Mouse (Mus musculus) limb, embryonic 11.5 days (tissue): ENCODE measurements around the gene 1700030K09Rik. TPM values are rescaled to one million over a fixed set of nuclear protein-coding genes. Genes with fewer than 3 reads are reported as not detected.

ENCODE experiments used
- ATAC-seq: fragments of 200-750 bp; cut with Nextera tagmentation; 2 replicates; pipeline ENCODE4 v1.8.0; 2017; ENCODE audit warnings: low read depth; ENCODE audit not compliant: insufficient number of reproducible peaks, low FRiP score, low TSS enrichment
- DNase-seq: peaks from one replicate; pipeline ENCODE4 v3.0.0-alpha.2; 2015; ENCODE audit warnings: low spot score
- H3K27ac ChIP-seq: fragments of 300-500 bp; sonication (generic); replicated peaks from 2 replicates; pipeline ENCODE4 v1.5.1; 2014; ENCODE audit warnings: low read depth, mild to moderate bottlenecking, low read length
- H3K27me3 ChIP-seq: fragments of 300-500 bp; sonication (generic); 2 replicates; pipeline ENCODE4 v1.6.1; 2014; ENCODE audit warnings: mild to moderate bottlenecking, low read length, mixed read lengths; ENCODE audit not compliant: control insufficient read depth, insufficient read depth
- H3K36me3 ChIP-seq: fragments of 300-500 bp; sonication (generic); 2 replicates; pipeline ENCODE4 v1.6.1; 2014; ENCODE audit warnings: mild to moderate bottlenecking, low read length, moderate library complexity, mixed read lengths; ENCODE audit not compliant: control insufficient read depth, insufficient read depth
- H3K4me1 ChIP-seq: fragments of 300-500 bp; sonication (generic); 2 replicates; pipeline ENCODE4 v1.6.1; 2014; ENCODE audit warnings: low read length, mixed read lengths; ENCODE audit not compliant: control insufficient read depth, insufficient read depth
- H3K4me2 ChIP-seq: fragments of 300-500 bp; sonication (generic); 2 replicates; pipeline ENCODE4 v1.6.1; 2014; ENCODE audit warnings: low read depth, mild to moderate bottlenecking, moderate library complexity; ENCODE audit not compliant: severe bottlenecking
- H3K4me3 ChIP-seq: fragments of 300-500 bp; sonication (generic); 2 replicates; pipeline ENCODE4 v1.5.1; 2014; ENCODE audit warnings: low read depth, low read length
- H3K9ac ChIP-seq: fragments of 300-500 bp; sonication (generic); 2 replicates; pipeline ENCODE4 v1.6.1; 2014; ENCODE audit warnings: mild to moderate bottlenecking, low read length
- H3K9me3 ChIP-seq: fragments of 300-500 bp; sonication (generic); 2 replicates; pipeline ENCODE4 v1.6.1; 2016; ENCODE audit warnings: low read length; ENCODE audit not compliant: control insufficient read depth
- WGBS: fragments of 180-500 bp; shearing (Covaris S2); extraction: QIAGEN DNeasy Blood & Tissue Kit; methylation state at CpG from one replicate; pipeline ENCODE4 v1.1.7; 2014; 5-methylcytosine and 5-hydroxymethylcytosine counted together
- polyA plus RNA-seq: library from polyadenylated mRNA; unstranded; fragments of >200 nt; fragmentation: Nextera tagmentation; extraction: Ambion mirVana; gene quantifications from 2 replicates; pipeline ENCODE4 v1.2.1, GENCODE M21; 2014

Gene 1700030K09Rik
- polyA plus RNA-seq, 1 experiment from 2014 or later = 13.5 TPM

DNA sequence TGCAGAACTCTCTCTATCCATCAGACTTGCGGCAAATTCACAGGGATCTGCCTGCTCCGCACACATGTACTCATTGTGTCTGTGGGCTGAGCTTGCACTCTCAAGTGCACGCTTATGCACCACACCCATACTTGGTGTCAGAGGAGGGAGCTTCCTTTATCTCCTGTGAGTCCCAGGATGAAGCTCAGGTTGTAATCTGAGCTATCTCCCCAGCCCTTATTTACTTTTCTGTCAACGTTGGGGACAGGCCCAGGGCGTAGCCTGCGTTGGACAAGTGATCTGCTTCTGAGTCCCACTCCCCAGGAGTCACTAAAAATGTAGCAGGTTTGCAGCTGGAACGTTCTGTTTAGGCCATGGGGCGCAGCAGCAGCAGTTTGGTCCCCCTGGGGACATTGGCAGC lies 7.8 kb downstream of the 1700030K09Rik start:
- WGBS = 87% methylated on average over 8 of the region's 8 CpGs
- no peak overlapping the region for H3K4me2 ChIP-seq
- no peaks in the 10 kb centered on the region for H3K27me3 ChIP-seq
- H3K36me3 ChIP-seq = peaks cover 14% of the 10 kb centered on the region; the same call in 1 of the 2 replicates
- no peak overlapping the region for H3K9ac ChIP-seq
- DNase-seq (no peak), ATAC-seq (no peak)
- H3K4me3 ChIP-seq = no peak overlapping the region
- no peak overlapping the region for H3K27ac ChIP-seq
- no peaks in the 10 kb centered on the region for H3K4me1 ChIP-seq
- H3K9me3 ChIP-seq = no peaks in the 10 kb centered on the region

DNA sequence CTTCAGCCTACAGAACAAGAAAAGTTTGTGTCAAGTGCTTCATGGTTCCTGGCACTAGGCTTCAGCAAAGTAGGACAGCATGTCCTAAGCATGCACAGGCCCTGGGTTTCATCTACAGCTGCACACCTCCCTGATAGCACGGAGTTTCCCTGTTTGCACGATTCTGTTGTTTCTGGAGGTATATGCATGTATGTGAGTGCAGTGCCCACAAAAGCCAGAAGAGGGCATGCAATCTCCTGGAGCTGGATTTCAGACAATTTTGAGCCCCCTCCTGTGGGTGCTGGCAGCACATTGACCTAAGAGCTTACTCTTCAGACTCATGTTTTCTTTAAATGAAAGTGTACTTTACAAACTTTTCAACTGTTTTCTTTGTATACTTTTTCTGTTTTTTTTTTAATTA lies 10.2 kb downstream of the 1700030K09Rik start:
- ATAC-seq (no peak), DNase-seq (no peak)
- no peaks in the 10 kb centered on the region for H3K27me3 ChIP-seq
- no peaks in the 10 kb centered on the region for H3K4me1 ChIP-seq
- H3K36me3 ChIP-seq = peaks cover 12% of the 10 kb centered on the region; the same call in 1 of the 2 replicates
- H3K9me3 ChIP-seq = no peaks in the 10 kb centered on the region
- 96% methylated on average over 2 of the region's 2 CpGs for WGBS
- no peak overlapping the region for H3K4me2 ChIP-seq
- no peak overlapping the region for H3K4me3 ChIP-seq
- H3K9ac ChIP-seq = no peak overlapping the region
- H3K27ac ChIP-seq = no peak overlapping the region

DNA sequence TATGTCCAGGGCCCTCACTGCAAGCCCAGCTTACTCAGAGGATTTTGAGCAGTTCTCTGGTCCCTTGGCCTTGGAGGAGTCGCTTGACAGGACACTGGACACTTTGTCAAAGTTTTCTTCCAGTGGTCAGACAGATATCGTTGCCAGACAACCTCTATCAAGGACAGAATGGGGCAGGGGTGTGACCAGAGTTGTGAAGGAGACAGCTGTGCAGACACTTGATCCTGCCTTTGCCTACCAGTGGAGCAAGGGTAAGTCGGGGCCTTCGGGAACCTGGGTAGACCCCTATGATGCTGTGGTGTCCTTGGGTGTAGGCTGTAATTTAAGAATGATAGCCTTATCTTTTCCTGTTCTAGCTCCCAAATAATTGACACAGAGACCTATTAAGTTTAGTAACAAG lies 11.6 kb downstream of the 1700030K09Rik start:
- H3K27ac ChIP-seq = no peak overlapping the region
- H3K4me1 ChIP-seq = no peaks in the 10 kb centered on the region
- ATAC-seq (no peak), DNase-seq (no peak)
- H3K4me3 ChIP-seq = no peak overlapping the region
- H3K4me2 ChIP-seq = no peak overlapping the region
- H3K9me3 ChIP-seq = no peaks in the 10 kb centered on the region
- H3K9ac ChIP-seq = no peak overlapping the region
- 87% methylated on average over 4 of the region's 4 CpGs for WGBS
- H3K27me3 ChIP-seq = no peaks in the 10 kb centered on the region
- H3K36me3 ChIP-seq = peaks cover 10% of the 10 kb centered on the region; the same call in 1 of the 2 replicates

DNA sequence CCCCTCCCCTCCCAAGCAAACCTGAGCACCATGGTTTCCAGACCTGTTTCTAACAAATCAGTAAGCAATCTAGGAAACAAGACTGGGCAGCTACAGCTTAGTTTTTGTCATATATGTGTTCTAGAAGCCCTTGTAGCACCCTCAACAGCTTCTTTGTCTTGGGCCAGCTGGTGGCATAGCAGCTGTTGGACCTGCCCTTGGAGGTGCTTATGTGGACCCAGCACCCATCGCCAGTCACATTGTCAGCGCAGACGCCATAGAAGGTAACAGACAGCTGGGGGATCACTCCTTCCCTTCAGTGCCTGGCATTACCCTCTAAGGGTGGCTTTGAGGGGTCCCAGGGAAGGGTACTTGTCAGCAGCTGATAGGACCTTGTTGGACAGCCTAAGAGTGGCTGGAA lies 14.1 kb downstream of the 1700030K09Rik start:
- Histone ChIP-seq H3K4me1 (no peaks in the 10 kb centered on the region), H3K27ac (no peak overlapping the region), H3K9me3 (no peaks in the 10 kb centered on the region), H3K27me3 (no peaks in the 10 kb centered on the region), H3K9ac (no peak overlapping the region), H3K36me3 (peaks cover 29% of the 10 kb centered on the region), H3K4me2 (no peak overlapping the region), H3K4me3 (no peak overlapping the region)
- ATAC-seq (no peak), DNase-seq (no peak)
- WGBS = 87% methylated on average over 3 of the region's 3 CpGs

DNA sequence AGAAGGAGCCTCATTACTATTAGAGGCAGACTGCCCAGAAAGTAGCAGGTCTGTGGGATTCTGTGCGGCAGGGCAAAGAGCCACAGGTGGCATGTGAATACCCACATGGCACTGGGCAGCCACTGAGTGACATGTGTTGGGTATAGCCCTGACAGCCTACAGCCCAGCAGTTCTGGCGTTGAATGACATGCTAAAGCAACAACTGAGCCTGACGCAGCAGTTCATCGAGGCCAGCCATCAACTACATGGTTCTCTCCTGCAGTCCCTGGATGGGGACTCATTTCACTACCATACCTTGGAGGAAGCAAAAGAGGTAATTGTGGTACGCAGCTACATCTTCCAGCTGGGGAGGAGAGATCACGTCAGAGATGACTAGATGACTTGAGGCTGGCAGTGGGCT lies 14.8 kb downstream of the 1700030K09Rik start:
- H3K27ac ChIP-seq = no peak overlapping the region
- H3K9me3 ChIP-seq = no peaks in the 10 kb centered on the region
- H3K36me3 ChIP-seq = peaks cover 36% of the 10 kb centered on the region
- ATAC-seq (no peak), DNase-seq (no peak)
- H3K4me2 ChIP-seq = no peak overlapping the region
- H3K4me3 ChIP-seq = no peak overlapping the region
- H3K4me1 ChIP-seq = no peaks in the 10 kb centered on the region
- 86% methylated on average over 6 of the region's 6 CpGs for WGBS
- no peaks in the 10 kb centered on the region for H3K27me3 ChIP-seq
- no peak overlapping the region for H3K9ac ChIP-seq

DNA sequence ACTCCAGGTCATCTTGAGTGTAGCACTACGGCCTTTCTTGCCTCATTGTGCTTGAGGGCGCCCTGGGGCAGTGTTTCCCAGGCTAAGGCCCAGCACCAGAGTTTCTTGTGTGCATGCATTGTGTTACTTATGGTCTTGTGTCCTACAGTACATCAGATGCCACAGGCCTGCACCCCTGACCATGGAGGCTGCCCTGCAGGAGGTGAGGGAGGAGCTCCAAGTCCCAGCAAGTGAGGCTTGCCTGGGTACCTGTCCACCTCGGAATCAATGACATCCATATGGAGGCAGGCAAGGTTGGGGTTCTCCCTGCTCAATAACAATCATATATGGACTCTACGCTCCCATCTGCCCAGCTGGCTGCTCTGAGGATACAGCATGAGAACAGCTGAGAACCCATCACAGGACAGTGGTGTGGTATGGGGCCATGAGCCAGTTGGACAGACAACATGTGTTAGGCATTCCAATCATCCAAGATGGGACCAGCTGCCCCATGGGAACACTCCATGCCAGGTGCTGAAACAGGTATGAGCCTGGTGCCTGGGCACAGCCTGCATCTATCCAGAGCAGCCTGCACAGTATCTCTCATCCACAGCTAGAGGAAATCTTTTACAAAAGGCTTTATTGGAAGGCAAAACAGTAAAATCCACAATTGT lies 16.3 kb downstream of the 1700030K09Rik start:
- WGBS = 93% methylated on average over 4 of the region's 4 CpGs
- ATAC-seq = no peak

DNA sequence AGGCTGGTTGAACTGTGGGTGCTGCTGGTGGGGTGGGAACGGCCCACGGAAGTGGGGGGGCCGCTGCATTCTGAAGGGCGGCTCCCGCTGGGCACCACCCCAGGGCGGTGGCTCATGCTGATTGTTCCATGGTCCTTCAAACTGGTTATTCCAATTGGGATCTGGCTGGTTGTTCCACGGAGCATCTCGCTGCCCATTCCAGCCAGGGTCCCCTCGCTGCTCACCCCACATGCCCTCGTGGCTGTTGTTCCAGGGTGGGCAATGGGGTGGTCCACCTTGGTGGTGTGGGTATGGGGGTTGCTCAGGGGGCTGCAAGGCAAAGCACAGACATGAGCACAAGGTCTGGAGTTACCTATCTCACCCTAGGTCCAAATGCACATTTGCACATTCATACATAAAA lies 20.5 kb downstream of the 1700030K09Rik start:
- ATAC-seq (no peak), DNase-seq (no peak)
- Histone ChIP-seq H3K4me1 (no peaks in the 10 kb centered on the region), H3K9ac (no peak overlapping the region), H3K27me3 (no peaks in the 10 kb centered on the region), H3K36me3 (peaks cover 74% of the 10 kb centered on the region), H3K27ac (no peak overlapping the region), H3K4me3 (no peak overlapping the region), H3K9me3 (no peaks in the 10 kb centered on the region), H3K4me2 (no peak overlapping the region)
- 98% methylated on average over 10 of the region's 10 CpGs for WGBS

More for the DNA sequence above, 16.3 kb downstream of the 1700030K09Rik start:
- no peaks in the 10 kb centered on the region for H3K4me1 ChIP-seq
- no peak overlapping the region for H3K4me3 ChIP-seq
- H3K9ac ChIP-seq = no peak overlapping the region
- no peaks in the 10 kb centered on the region for H3K9me3 ChIP-seq
- peaks cover 41% of the 10 kb centered on the region for H3K36me3 ChIP-seq
- no peak overlapping the region for H3K27ac ChIP-seq
- no peak overlapping the region for H3K4me2 ChIP-seq
- no peak for DNase-seq
- H3K27me3 ChIP-seq = no peaks in the 10 kb centered on the region

DNA sequence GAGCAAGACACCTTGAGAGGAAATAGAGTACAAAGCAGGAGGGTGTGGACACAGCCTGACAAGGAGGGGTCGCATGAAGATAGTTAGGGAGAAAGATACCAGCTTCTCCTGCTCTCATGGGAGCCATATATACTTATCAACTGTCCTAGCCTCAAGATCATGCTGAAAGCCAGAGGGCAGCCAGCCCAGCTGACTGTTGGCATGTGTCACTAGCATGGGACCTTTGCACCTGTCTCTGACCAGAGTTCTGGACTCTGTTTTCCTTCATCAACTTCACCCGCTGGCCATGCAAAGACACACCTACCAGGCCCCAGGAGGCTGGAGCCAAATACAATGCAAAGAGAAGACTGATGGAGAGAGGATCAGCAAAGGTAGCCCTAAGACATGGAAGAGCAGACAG lies 25.6 kb downstream of the 1700030K09Rik start:
- ATAC-seq (no peak), DNase-seq (no peak)
- 100% methylated on average over 2 of the region's 2 CpGs for WGBS
- H3K9me3 ChIP-seq = no peaks in the 10 kb centered on the region
- no peak overlapping the region for H3K4me2 ChIP-seq
- no peak overlapping the region for H3K9ac ChIP-seq
- H3K4me1 ChIP-seq = peaks cover 3% of the 10 kb centered on the region; the same call in 1 of the 2 replicates
- no peak overlapping the region for H3K27ac ChIP-seq
- peaks cover 65% of the 10 kb centered on the region for H3K36me3 ChIP-seq
- H3K27me3 ChIP-seq = no peaks in the 10 kb centered on the region
- H3K4me3 ChIP-seq = no peak overlapping the region

DNA sequence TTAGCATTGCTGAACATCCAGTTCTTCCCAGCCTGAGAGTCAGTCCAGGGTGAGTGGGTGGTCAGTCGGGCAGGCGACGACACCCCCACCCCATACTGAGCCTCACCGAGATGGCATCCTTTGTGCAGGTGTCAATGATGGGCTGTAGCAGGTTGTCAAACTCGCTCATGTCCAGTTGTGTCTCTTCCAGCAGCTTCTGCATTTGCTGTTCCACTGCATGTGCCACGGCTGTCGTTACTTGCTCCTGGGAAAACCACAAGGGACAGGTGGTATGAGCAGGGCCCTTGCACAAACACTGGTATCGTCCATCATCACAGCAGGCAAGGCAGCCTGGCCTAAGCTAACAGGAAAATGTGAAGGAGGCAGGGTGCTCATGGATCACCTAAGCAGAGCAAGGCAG lies 26.3 kb downstream of the 1700030K09Rik start:
- Histone ChIP-seq H3K27me3 (no peaks in the 10 kb centered on the region), H3K4me2 (no peak overlapping the region), H3K4me3 (no peak overlapping the region), H3K9ac (no peak overlapping the region), H3K27ac (no peak overlapping the region), H3K36me3 (peaks cover 63% of the 10 kb centered on the region), H3K9me3 (no peaks in the 10 kb centered on the region), H3K4me1 (peaks cover 3% of the 10 kb centered on the region; the same call in 1 of the 2 replicates)
- DNase-seq = no peak
- 86% methylated on average over 8 of the region's 8 CpGs for WGBS
- no peak for ATAC-seq
